Mouse (Mus musculus): ENCODE measurements at regions not wholly inside any gene's neighbourhood (a gene's known extent, or its start where the extent isn't known, plus 50 kb on each side); places are given as distances from the start of the nearest gene placed in this dataset.

DNA sequence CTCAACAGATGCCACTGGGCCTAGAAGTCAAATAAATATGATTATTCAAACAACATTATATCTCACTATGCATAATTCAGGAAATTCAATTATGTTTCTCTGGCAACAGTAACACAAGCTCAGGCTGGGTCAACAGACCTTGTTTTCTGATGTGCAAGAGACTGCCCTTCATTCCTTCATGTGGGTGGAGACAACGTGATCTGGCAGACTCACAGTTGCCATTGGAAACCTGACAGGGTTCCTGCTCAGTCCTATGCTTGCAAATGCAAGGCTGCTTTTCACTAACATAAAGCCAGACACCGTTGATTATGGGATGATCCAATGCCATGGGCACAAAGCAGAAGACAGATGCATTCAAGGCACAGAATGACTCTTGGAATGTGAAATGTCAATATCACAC, 361.5 kb upstream of the Npvf start:
- Histone ChIP-seq H3K4me2 (ENCODE audit: low read depth) (no peak overlapping the region), H3K27me3 (ENCODE audit: control insufficient read depth, insufficient read depth, low read length) (no peaks in the 10 kb centered on the region), H3K36me3 (replicated peaks; ENCODE audit: control insufficient read depth, insufficient read depth, low read depth) (no peaks in the 10 kb centered on the region), H3K9me3 (ENCODE audit: control insufficient read depth, low read length) (no peaks in the 10 kb centered on the region), H3K4me1 (replicated peaks; ENCODE audit: control insufficient read depth in 2 of 2, insufficient read depth in 2 of 2, low read length in 1 of 2) (no peaks in the 10 kb centered on the region), H3K27ac (no peak overlapping the region), H3K9ac (replicated peaks) (no peak overlapping the region), H3K4me3 (ENCODE audit: insufficient read depth in 1 of 2, low read depth in 2 of 2, low read length in 2 of 2) (no peak overlapping the region)
- DNase-seq (ENCODE audit: low read depth in 3 of 3, low spot score in 3 of 3) (no peak), ATAC-seq (ENCODE audit: insufficient read depth) (no peak)
- 49% methylated on average over 2 of the region's 2 CpGs for WGBS (ENCODE audit: insufficient replicate concordance)
- no peak for TF ChIP-seq CTCF (IDR thresholded peaks at IDR 0.05; ENCODE audit: low read depth)
- no peak for TF ChIP-seq EP300 (IDR thresholded peaks at IDR 0.05; ENCODE audit: low read depth)

DNA sequence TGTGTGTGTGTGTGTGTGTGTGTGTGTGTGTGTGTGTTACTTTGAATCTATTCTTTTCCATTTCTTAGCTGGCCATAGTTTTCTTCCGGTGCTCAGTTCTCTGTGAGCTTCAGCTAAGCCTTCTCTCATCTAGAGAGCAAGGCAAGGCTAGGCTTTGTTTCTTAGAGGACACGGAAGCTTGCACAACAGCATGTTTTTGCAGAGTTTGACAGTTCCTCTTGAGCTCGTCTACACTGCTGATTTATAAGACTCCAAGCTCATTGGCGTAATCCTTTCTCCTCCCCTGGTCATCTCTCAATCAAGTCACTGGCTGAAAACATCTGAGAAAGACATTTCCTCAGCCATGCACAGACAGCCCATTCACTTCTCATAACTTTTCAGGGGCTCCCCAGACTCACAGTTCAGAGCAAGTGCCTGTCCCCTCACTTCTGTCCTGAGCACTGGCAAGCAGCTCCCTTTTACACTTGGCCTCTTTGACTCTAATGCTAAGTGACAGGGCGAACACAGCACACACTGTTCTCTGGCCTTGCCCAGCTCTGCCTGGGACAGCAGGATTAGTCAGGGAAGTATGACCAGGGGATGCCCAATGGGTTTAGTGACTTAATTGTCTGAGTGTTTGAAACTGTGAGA, 362.3 kb upstream of the Npvf start:
- no peak overlapping the region for H3K9ac ChIP-seq (replicated peaks)
- 47% methylated on average over 5 of the region's 5 CpGs for WGBS (ENCODE audit: insufficient replicate concordance)
- no peaks in the 10 kb centered on the region for H3K27me3 ChIP-seq (ENCODE audit: control insufficient read depth, insufficient read depth, low read length)
- no peaks in the 10 kb centered on the region for H3K4me1 ChIP-seq (replicated peaks; ENCODE audit: control insufficient read depth in 2 of 2, insufficient read depth in 2 of 2, low read length in 1 of 2)
- H3K36me3 ChIP-seq (replicated peaks; ENCODE audit: control insufficient read depth, insufficient read depth, low read depth) = no peaks in the 10 kb centered on the region
- TF ChIP-seq EP300 (IDR thresholded peaks at IDR 0.05; ENCODE audit: low read depth) = no peak
- TF ChIP-seq CTCF (IDR thresholded peaks at IDR 0.05; ENCODE audit: low read depth) = no peak
- no peak overlapping the region for H3K4me2 ChIP-seq (ENCODE audit: low read depth)
- DNase-seq (ENCODE audit: low read depth in 3 of 3, low spot score in 3 of 3) (no peak), ATAC-seq (ENCODE audit: insufficient read depth) (no peak)
- no peaks in the 10 kb centered on the region for H3K9me3 ChIP-seq (ENCODE audit: control insufficient read depth, low read length)
- no peak overlapping the region for H3K27ac ChIP-seq
- no peak overlapping the region for H3K4me3 ChIP-seq (ENCODE audit: insufficient read depth in 1 of 2, low read depth in 2 of 2, low read length in 2 of 2)

- no peak for ATAC-seq (ENCODE audit: insufficient read depth)
Measured at GRCm38 (mm10) chr6:51017260-51017999, 363.2 kb upstream of the Npvf start.

GRCm38 (mm10) chr6:51021206-51021605, 367.0 kb upstream of the Npvf start:
- WGBS (ENCODE audit: insufficient replicate concordance) = 50% methylated on average over 6 of the region's 6 CpGs
- Histone ChIP-seq H3K9me3 (ENCODE audit: control insufficient read depth, low read length) (no peaks in the 10 kb centered on the region), H3K27ac (no peak overlapping the region), H3K4me1 (replicated peaks; ENCODE audit: control insufficient read depth in 2 of 2, insufficient read depth in 2 of 2, low read length in 1 of 2) (no peaks in the 10 kb centered on the region), H3K27me3 (ENCODE audit: control insufficient read depth, insufficient read depth, low read length) (no peaks in the 10 kb centered on the region), H3K4me3 (ENCODE audit: insufficient read depth in 1 of 2, low read depth in 2 of 2, low read length in 2 of 2) (no peak overlapping the region), H3K36me3 (replicated peaks; ENCODE audit: control insufficient read depth, insufficient read depth, low read depth) (no peaks in the 10 kb centered on the region), H3K9ac (replicated peaks) (no peak overlapping the region), H3K4me2 (ENCODE audit: low read depth) (no peak overlapping the region)
- DNase-seq (ENCODE audit: low read depth in 3 of 3, low spot score in 3 of 3) (no peak), ATAC-seq (ENCODE audit: insufficient read depth) (no peak)
- TF ChIP-seq CTCF (IDR thresholded peaks at IDR 0.05; ENCODE audit: low read depth) (no peak), EP300 (IDR thresholded peaks at IDR 0.05; ENCODE audit: low read depth) (no peak)

More at GRCm38 (mm10) chr6:51017260-51017999, 363.2 kb upstream of the Npvf start:
- no peak for TF ChIP-seq EP300 (IDR thresholded peaks at IDR 0.05; ENCODE audit: low read depth)
- no peak for TF ChIP-seq CTCF (IDR thresholded peaks at IDR 0.05; ENCODE audit: low read depth)
- no peaks in the 10 kb centered on the region for H3K27me3 ChIP-seq (ENCODE audit: control insufficient read depth, insufficient read depth, low read length)
- no peak overlapping the region for H3K9ac ChIP-seq (replicated peaks)
- no peaks in the 10 kb centered on the region for H3K36me3 ChIP-seq (replicated peaks; ENCODE audit: control insufficient read depth, insufficient read depth, low read depth)
- H3K4me2 ChIP-seq (ENCODE audit: low read depth) = no peak overlapping the region
- no peaks in the 10 kb centered on the region for H3K9me3 ChIP-seq (ENCODE audit: control insufficient read depth, low read length)
- no peak for DNase-seq (ENCODE audit: low read depth in 3 of 3, low spot score in 3 of 3)
- WGBS (ENCODE audit: insufficient replicate concordance) = 64% methylated on average over 9 of the region's 9 CpGs
- H3K27ac ChIP-seq = no peak overlapping the region
- no peaks in the 10 kb centered on the region for H3K4me1 ChIP-seq (replicated peaks; ENCODE audit: control insufficient read depth in 2 of 2, insufficient read depth in 2 of 2, low read length in 1 of 2)
- no peak overlapping the region for H3K4me3 ChIP-seq (ENCODE audit: insufficient read depth in 1 of 2, low read depth in 2 of 2, low read length in 2 of 2)

GRCm38 (mm10) chr6:51023361-51023760, 369.1 kb upstream of the Npvf start:
- no peaks in the 10 kb centered on the region for H3K36me3 ChIP-seq (replicated peaks; ENCODE audit: control insufficient read depth, insufficient read depth, low read depth)
- ATAC-seq (ENCODE audit: insufficient read depth) (no peak), DNase-seq (ENCODE audit: low read depth in 3 of 3, low spot score in 3 of 3) (no peak)
- no peaks in the 10 kb centered on the region for H3K9me3 ChIP-seq (ENCODE audit: control insufficient read depth, low read length)
- WGBS (ENCODE audit: insufficient replicate concordance) = 63% methylated on average over 6 of the region's 6 CpGs
- no peak overlapping the region for H3K4me2 ChIP-seq (ENCODE audit: low read depth)
- TF ChIP-seq CTCF (IDR thresholded peaks at IDR 0.05; ENCODE audit: low read depth) (no peak), EP300 (IDR thresholded peaks at IDR 0.05; ENCODE audit: low read depth) (no peak)
- no peak overlapping the region for H3K9ac ChIP-seq (replicated peaks)
- no peak overlapping the region for H3K27ac ChIP-seq
- H3K4me3 ChIP-seq (ENCODE audit: insufficient read depth in 1 of 2, low read depth in 2 of 2, low read length in 2 of 2) = no peak overlapping the region
- H3K27me3 ChIP-seq (ENCODE audit: control insufficient read depth, insufficient read depth, low read length) = no peaks in the 10 kb centered on the region
- H3K4me1 ChIP-seq (replicated peaks; ENCODE audit: control insufficient read depth in 2 of 2, insufficient read depth in 2 of 2, low read length in 1 of 2) = no peaks in the 10 kb centered on the region

Measured in liver, embryonic 14.5 days (tissue).